Mouse (Mus musculus): ENCODE measurements around the gene Exosc2. TPM values are rescaled to one million over a fixed set of nuclear protein-coding genes. Genes with fewer than 3 reads are reported as not detected.

The Exosc2 gene
- polyA plus RNA-seq, 1 experiment from 2014 or later: 51.3 TPM

- no peak overlapping the region for H3K4me2 ChIP-seq (replicated peaks)
- WGBS: 97% methylated on average over 4 of the region's 4 CpGs
- ATAC-seq (ENCODE audit: low FRiP score, low read depth): no peak
- H3K4me1 ChIP-seq: no peaks in the 10 kb centered on the region
- no peaks in the 10 kb centered on the region for H3K9me3 ChIP-seq
- H3K4me3 ChIP-seq: no peak overlapping the region
- H3K27me3 ChIP-seq (replicated peaks): no peaks in the 10 kb centered on the region
- no peak overlapping the region for H3K27ac ChIP-seq
- no peak overlapping the region for H3K9ac ChIP-seq
- no peaks in the 10 kb centered on the region for H3K36me3 ChIP-seq
Measured at GRCm38 (mm10) chr2:31714780-31715179, 44.3 kb downstream of the Exosc2 start.

GRCm38 (mm10) chr2:31715985-31716384, 45.5 kb downstream of the Exosc2 start:
- Histone ChIP-seq H3K27ac (no peak overlapping the region), H3K36me3 (no peaks in the 10 kb centered on the region), H3K4me1 (no peaks in the 10 kb centered on the region), H3K9me3 (no peaks in the 10 kb centered on the region), H3K9ac (no peak overlapping the region), H3K4me3 (no peak overlapping the region), H3K4me2 (replicated peaks) (no peak overlapping the region), H3K27me3 (replicated peaks) (no peaks in the 10 kb centered on the region)
- WGBS: 94% methylated on average over 7 of the region's 7 CpGs
- ATAC-seq (ENCODE audit: low FRiP score, low read depth): no peak

GRCm38 (mm10) chr2:31719202-31719880, 48.8 kb downstream of the Exosc2 start:
- no peak overlapping the region for H3K27ac ChIP-seq
- H3K4me3 ChIP-seq: no peak overlapping the region
- H3K36me3 ChIP-seq: no peaks in the 10 kb centered on the region
- H3K9ac ChIP-seq: no peak overlapping the region
- no peaks in the 10 kb centered on the region; the same call in 1 of the 2 replicates for H3K4me1 ChIP-seq
- no peak for ATAC-seq (ENCODE audit: low FRiP score, low read depth)
- no peak overlapping the region for H3K4me2 ChIP-seq (replicated peaks)
- no peaks in the 10 kb centered on the region for H3K27me3 ChIP-seq (replicated peaks)
- no peaks in the 10 kb centered on the region for H3K9me3 ChIP-seq
- WGBS: 89% methylated on average over 6 of the region's 6 CpGs

GRCm38 (mm10) chr2:31719944-31720343, 49.4 kb downstream of the Exosc2 start:
- H3K9me3 ChIP-seq: no peaks in the 10 kb centered on the region
- H3K4me3 ChIP-seq: no peak overlapping the region
- no peaks in the 10 kb centered on the region; the same call in 1 of the 2 replicates for H3K4me1 ChIP-seq
- H3K9ac ChIP-seq: no peak overlapping the region
- no peaks in the 10 kb centered on the region for H3K36me3 ChIP-seq
- H3K27ac ChIP-seq: no peak overlapping the region
- H3K4me2 ChIP-seq (replicated peaks): no peak overlapping the region
- WGBS: 80% methylated on average over 2 of the region's 2 CpGs
- ATAC-seq (ENCODE audit: low FRiP score, low read depth): no peak
- H3K27me3 ChIP-seq (replicated peaks): no peaks in the 10 kb centered on the region

- H3K9ac ChIP-seq: no peak overlapping the region
Measured at GRCm38 (mm10) chr2:31720783-31721182, 50.3 kb downstream of the Exosc2 start.

GRCm38 (mm10) chr2:31724730-31725490, 54.4 kb downstream of the Exosc2 start:
- H3K4me1 ChIP-seq: peaks cover 8% of the 10 kb centered on the region; the same call in 1 of the 2 replicates
- H3K9me3 ChIP-seq: no peaks in the 10 kb centered on the region
- H3K36me3 ChIP-seq: no peaks in the 10 kb centered on the region
- H3K4me2 ChIP-seq (replicated peaks): no peak overlapping the region
- 96% methylated on average over 7 of the region's 7 CpGs for WGBS
- H3K9ac ChIP-seq: no peak overlapping the region
- H3K27me3 ChIP-seq (replicated peaks): no peaks in the 10 kb centered on the region
- no peak overlapping the region for H3K27ac ChIP-seq
- no peak overlapping the region for H3K4me3 ChIP-seq
- no peak for ATAC-seq (ENCODE audit: low FRiP score, low read depth)

More at GRCm38 (mm10) chr2:31720783-31721182, 50.3 kb downstream of the Exosc2 start:
- no peaks in the 10 kb centered on the region for H3K9me3 ChIP-seq
- no peaks in the 10 kb centered on the region; the same call in 1 of the 2 replicates for H3K4me1 ChIP-seq
- no peak overlapping the region for H3K27ac ChIP-seq
- no peak overlapping the region for H3K4me2 ChIP-seq (replicated peaks)
- ATAC-seq (ENCODE audit: low FRiP score, low read depth): no peak
- H3K36me3 ChIP-seq: no peaks in the 10 kb centered on the region
- H3K27me3 ChIP-seq (replicated peaks): no peaks in the 10 kb centered on the region
- no peak overlapping the region for H3K4me3 ChIP-seq
- WGBS: 67% methylated on average over 4 of the region's 4 CpGs

- Histone ChIP-seq H3K4me3 (no peak overlapping the region), H3K36me3 (no peaks in the 10 kb centered on the region), H3K27ac (no peak overlapping the region), H3K9ac (no peak overlapping the region), H3K27me3 (replicated peaks) (no peaks in the 10 kb centered on the region), H3K4me2 (replicated peaks) (no peak overlapping the region), H3K4me1 (peaks cover 8% of the 10 kb centered on the region; the same call in 1 of the 2 replicates), H3K9me3 (no peaks in the 10 kb centered on the region)
- 91% methylated on average over 9 of the region's 9 CpGs for WGBS
- no peak for ATAC-seq (ENCODE audit: low FRiP score, low read depth)
Measured at GRCm38 (mm10) chr2:31727576-31728277, 57.2 kb downstream of the Exosc2 start.

GRCm38 (mm10) chr2:31730640-31731039, 60.1 kb downstream of the Exosc2 start:
- Histone ChIP-seq H3K36me3 (no peaks in the 10 kb centered on the region), H3K4me2 (replicated peaks) (no peak overlapping the region), H3K9ac (no peak overlapping the region), H3K4me3 (no peak overlapping the region), H3K9me3 (no peaks in the 10 kb centered on the region), H3K27me3 (replicated peaks) (no peaks in the 10 kb centered on the region), H3K27ac (no peak overlapping the region), H3K4me1 (peaks cover 8% of the 10 kb centered on the region; the same call in 1 of the 2 replicates)
- WGBS: 93% methylated on average over 5 of the region's 5 CpGs
- no peak for ATAC-seq (ENCODE audit: low FRiP score, low read depth)

Other genes with a start within 250 kb of the Exosc2 start
- 27.3 and 33.0 TPM in 2 replicates for gene Ass1, start 200.5 kb upstream of the Exosc2 start, polyA plus RNA-seq (2016; fragmentation: Nextera tagmentation; extraction: Ambion mirVana)
- gene Fubp3, start 98.1 kb upstream of the Exosc2 start, polyA plus RNA-seq (2016; fragmentation: Nextera tagmentation; extraction: Ambion mirVana): 80.3 and 86.6 TPM in 2 replicates
- 37.3 and 54.2 TPM in 2 replicates for gene Prdm12, start 30.7 kb upstream of the Exosc2 start, polyA plus RNA-seq (2016; fragmentation: Nextera tagmentation; extraction: Ambion mirVana)
- 38.2 and 38.6 TPM in 2 replicates for gene Abl1, start 17.7 kb downstream of the Exosc2 start, polyA plus RNA-seq (2016; fragmentation: Nextera tagmentation; extraction: Ambion mirVana)
- 0.15 and 0.16 TPM in 2 replicates for gene Qrfp, start 139.9 kb downstream of the Exosc2 start, polyA plus RNA-seq (2016; fragmentation: Nextera tagmentation; extraction: Ambion mirVana)
- gene Fibcd1, start 175.3 kb downstream of the Exosc2 start, polyA plus RNA-seq (2016; fragmentation: Nextera tagmentation; extraction: Ambion mirVana): 2.3 and 3.0 TPM in 2 replicates
- gene Lamc3, start 216.6 kb downstream of the Exosc2 start, polyA plus RNA-seq (2016; fragmentation: Nextera tagmentation; extraction: Ambion mirVana): 8.8 and 9.1 TPM in 2 replicates

Data from neural tube, embryonic 12.5 days (tissue).